Mouse (Mus musculus): ENCODE measurements around the gene Syce1. TPM values are rescaled to one million over a fixed set of nuclear protein-coding genes. Genes with fewer than 3 reads are reported as not detected.

Gene Syce1
- total and polyA plus RNA-seq, 2 experiments from 2014 or later: 0.14 to 0.55 TPM

DNA sequence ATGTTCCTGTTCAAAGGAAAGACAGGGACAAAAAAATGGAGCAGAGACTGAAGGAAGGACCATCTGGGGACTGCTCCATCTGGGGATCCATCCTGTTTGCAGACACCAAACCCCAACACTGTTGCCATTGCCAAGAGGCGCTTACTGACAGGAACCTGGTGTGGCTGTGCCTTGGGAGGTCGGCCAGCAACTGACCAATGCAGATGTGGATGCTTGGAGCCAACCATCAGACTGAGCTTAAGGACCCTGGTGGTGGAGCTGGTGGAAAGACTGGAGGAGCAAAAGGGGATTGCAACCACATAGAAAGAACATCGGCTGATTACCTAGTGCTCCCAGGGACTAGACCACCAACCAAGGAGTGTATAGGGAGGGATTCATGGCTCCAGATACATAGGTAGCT lies 40.2 kb downstream of the Syce1 start:
- H3K9me3 ChIP-seq (ENCODE audit: low read length): no peaks in the 10 kb centered on the region
- TF ChIP-seq CTCF (IDR thresholded peaks at IDR 0.05): no peak
- ATAC-seq (ENCODE audit: low FRiP score) (no peak), DNase-seq (ENCODE audit: low spot score) (no peak)
- no peak overlapping the region for H3K4me2 ChIP-seq (ENCODE audit: low read depth, low read length, poor library complexity, severe bottlenecking)
- H3K27me3 ChIP-seq (ENCODE audit: insufficient read depth, low read length): no peaks in the 10 kb centered on the region
- no peak overlapping the region for H3K27ac ChIP-seq (ENCODE audit: low read depth, low read length)
- H3K4me3 ChIP-seq (ENCODE audit: low read depth, low read length): no peak overlapping the region
- 83% methylated on average over 3 of the region's 3 CpGs for WGBS
- no peaks in the 10 kb centered on the region for H3K4me1 ChIP-seq (ENCODE audit: insufficient read depth, low read length)
- no peaks in the 10 kb centered on the region for H3K36me3 ChIP-seq (ENCODE audit: insufficient read depth, low read length)
- H3K9ac ChIP-seq (replicated peaks; ENCODE audit: low read length, poor library complexity, severe bottlenecking): no peak overlapping the region

DNA sequence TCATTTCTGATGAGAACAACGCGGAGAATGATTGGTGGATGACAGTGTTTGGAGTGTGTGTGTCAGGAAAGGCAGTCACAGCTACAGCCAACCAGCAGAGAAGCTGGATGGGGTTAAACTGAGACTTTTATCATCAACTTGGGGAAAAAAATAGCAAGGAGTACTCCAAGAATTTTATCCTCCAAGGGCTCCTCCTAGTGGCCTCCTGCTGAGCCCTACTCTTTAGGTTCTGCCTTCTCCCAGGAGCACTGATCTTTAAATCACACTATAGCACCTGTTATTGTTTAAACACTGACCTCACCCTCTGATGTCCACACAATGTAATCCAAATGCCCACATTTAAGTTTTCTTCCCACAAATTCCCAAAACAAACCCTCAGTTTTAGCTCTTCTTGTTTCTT lies 54.5 kb downstream of the Syce1 start:
- ATAC-seq (ENCODE audit: low FRiP score) (no peak), DNase-seq (ENCODE audit: low spot score) (no peak)
- 71% methylated on average over 2 of the region's 2 CpGs for WGBS
- Histone ChIP-seq H3K27ac (ENCODE audit: low read depth, low read length) (no peak overlapping the region), H3K36me3 (ENCODE audit: insufficient read depth, low read length) (no peaks in the 10 kb centered on the region), H3K9ac (replicated peaks; ENCODE audit: low read length, poor library complexity, severe bottlenecking) (no peak overlapping the region), H3K4me1 (ENCODE audit: insufficient read depth, low read length) (no peaks in the 10 kb centered on the region), H3K4me3 (ENCODE audit: low read depth, low read length) (no peak overlapping the region), H3K9me3 (ENCODE audit: low read length) (no peaks in the 10 kb centered on the region), H3K4me2 (ENCODE audit: low read depth, low read length, poor library complexity, severe bottlenecking) (no peak overlapping the region), H3K27me3 (ENCODE audit: insufficient read depth, low read length) (no peaks in the 10 kb centered on the region)
- no peak; the same call in 1 of the 2 replicates for TF ChIP-seq CTCF (IDR thresholded peaks at IDR 0.05)

Other genes starting within 250 kb of the Syce1 start
- not detected in 2 replicates for gene Olfr538, start 220.0 kb downstream of the Syce1 start, total RNA-seq (2014; rRNA removed)
- gene Olfr538, start 220.0 kb downstream of the Syce1 start, polyA plus RNA-seq (2015; fragmentation: Nextera tagmentation; extraction: Ambion mirVana): not detected in 2 replicates
- gene Olfr46, start 186.6 kb downstream of the Syce1 start, total RNA-seq (2014; rRNA removed): not detected in 2 replicates
- not detected in 2 replicates for gene Olfr46, start 186.6 kb downstream of the Syce1 start, polyA plus RNA-seq (2015; fragmentation: Nextera tagmentation; extraction: Ambion mirVana)
- gene Olfr61, start 158.9 kb downstream of the Syce1 start, total RNA-seq (2014; rRNA removed): not detected in 2 replicates
- gene Olfr61, start 158.9 kb downstream of the Syce1 start, polyA plus RNA-seq (2015; fragmentation: Nextera tagmentation; extraction: Ambion mirVana): not detected in 2 replicates
- gene Olfr53, start 141.4 kb downstream of the Syce1 start, total RNA-seq (2014; rRNA removed): not detected in 2 replicates
- gene Olfr53, start 141.4 kb downstream of the Syce1 start, polyA plus RNA-seq (2015; fragmentation: Nextera tagmentation; extraction: Ambion mirVana): not detected in 2 replicates
- gene Olfr539, start 127.9 kb downstream of the Syce1 start, total RNA-seq (2014; rRNA removed): 0.05 TPM in 1 of 2 replicates, not detected in the other
- 0.04 TPM in 1 of 2 replicates, not detected in the other for gene Olfr539, start 127.9 kb downstream of the Syce1 start, polyA plus RNA-seq (2015; fragmentation: Nextera tagmentation; extraction: Ambion mirVana)
- gene Olfr45, start 105.9 kb downstream of the Syce1 start, total RNA-seq (2014; rRNA removed): not detected in 2 replicates
- not detected in 2 replicates for gene Olfr45, start 105.9 kb downstream of the Syce1 start, polyA plus RNA-seq (2015; fragmentation: Nextera tagmentation; extraction: Ambion mirVana)
- not detected in 2 replicates for gene Olfr541, start 90.6 kb downstream of the Syce1 start, total RNA-seq (2014; rRNA removed)
- not detected in 2 replicates for gene Olfr541, start 90.6 kb downstream of the Syce1 start, polyA plus RNA-seq (2015; fragmentation: Nextera tagmentation; extraction: Ambion mirVana)
- not detected in 2 replicates for gene Cyp2e1, start 24.1 kb downstream of the Syce1 start, total RNA-seq (2014; rRNA removed)
- not detected in 2 replicates for gene Cyp2e1, start 24.1 kb downstream of the Syce1 start, polyA plus RNA-seq (2015; fragmentation: Nextera tagmentation; extraction: Ambion mirVana)
- gene Zfp941, start 34.3 kb upstream of the Syce1 start, total RNA-seq (2014; rRNA removed): 30.0 and 37.6 TPM in 2 replicates
- 26.1 and 30.9 TPM in 2 replicates for gene Zfp941, start 34.3 kb upstream of the Syce1 start, polyA plus RNA-seq (2015; fragmentation: Nextera tagmentation; extraction: Ambion mirVana)
- gene Urah, start 47.2 kb upstream of the Syce1 start, total RNA-seq (2014; rRNA removed): 0.71 TPM in 1 of 2 replicates, not detected in the other
- gene Urah, start 47.2 kb upstream of the Syce1 start, polyA plus RNA-seq (2015; fragmentation: Nextera tagmentation; extraction: Ambion mirVana): 0.23 and 0.26 TPM in 2 replicates
- not detected in 2 replicates for gene Scgb1c1, start 57.7 kb upstream of the Syce1 start, total RNA-seq (2014; rRNA removed)
- gene Scgb1c1, start 57.7 kb upstream of the Syce1 start, polyA plus RNA-seq (2015; fragmentation: Nextera tagmentation; extraction: Ambion mirVana): not detected in 2 replicates
- gene Odf3, start 60.0 kb upstream of the Syce1 start, total RNA-seq (2014; rRNA removed): not detected in 2 replicates
- gene Odf3, start 60.0 kb upstream of the Syce1 start, polyA plus RNA-seq (2015; fragmentation: Nextera tagmentation; extraction: Ambion mirVana): 0.17 and 0.22 TPM in 2 replicates
- 0.27 and 2.5 TPM in 2 replicates for gene Gm45785, start 68.5 kb upstream of the Syce1 start, total RNA-seq (2014; rRNA removed)
- gene Gm45785, start 68.5 kb upstream of the Syce1 start, polyA plus RNA-seq (2015; fragmentation: Nextera tagmentation; extraction: Ambion mirVana): 0.20 TPM in 1 of 2 replicates, not detected in the other
- 81.2 and 127 TPM in 2 replicates for gene Ric8a, start 69.1 kb upstream of the Syce1 start, total RNA-seq (2014; rRNA removed)
- gene Ric8a, start 69.1 kb upstream of the Syce1 start, polyA plus RNA-seq (2015; fragmentation: Nextera tagmentation; extraction: Ambion mirVana): 91.8 and 98.1 TPM in 2 replicates
- 19.1 and 26.0 TPM in 2 replicates for gene Bet1l, start 69.7 kb upstream of the Syce1 start, total RNA-seq (2014; rRNA removed)
- gene Bet1l, start 69.7 kb upstream of the Syce1 start, polyA plus RNA-seq (2015; fragmentation: Nextera tagmentation; extraction: Ambion mirVana): 49.9 and 53.9 TPM in 2 replicates
- 107 and 136 TPM in 2 replicates for gene Psmd13, start 94.1 kb upstream of the Syce1 start, total RNA-seq (2014; rRNA removed)
- 245 and 265 TPM in 2 replicates for gene Psmd13, start 94.1 kb upstream of the Syce1 start, polyA plus RNA-seq (2015; fragmentation: Nextera tagmentation; extraction: Ambion mirVana)
- 55.5 and 66.3 TPM in 2 replicates for gene Sirt3, start 94.5 kb upstream of the Syce1 start, total RNA-seq (2014; rRNA removed)
- gene Sirt3, start 94.5 kb upstream of the Syce1 start, polyA plus RNA-seq (2015; fragmentation: Nextera tagmentation; extraction: Ambion mirVana): 60.9 and 72.3 TPM in 2 replicates
- gene Cox8b, start 112.6 kb upstream of the Syce1 start, total RNA-seq (2014; rRNA removed): not detected in 2 replicates
- not detected in 2 replicates for gene Cox8b, start 112.6 kb upstream of the Syce1 start, polyA plus RNA-seq (2015; fragmentation: Nextera tagmentation; extraction: Ambion mirVana)
- 0.24 and 0.82 TPM in 2 replicates for gene Nlrp6, start 133.1 kb upstream of the Syce1 start, total RNA-seq (2014; rRNA removed)
- 0.90 and 0.99 TPM in 2 replicates for gene Nlrp6, start 133.1 kb upstream of the Syce1 start, polyA plus RNA-seq (2015; fragmentation: Nextera tagmentation; extraction: Ambion mirVana)
- gene Pgghg, start 153.5 kb upstream of the Syce1 start, total RNA-seq (2014; rRNA removed): 7.8 and 10.5 TPM in 2 replicates
- gene Pgghg, start 153.5 kb upstream of the Syce1 start, polyA plus RNA-seq (2015; fragmentation: Nextera tagmentation; extraction: Ambion mirVana): 4.3 and 4.4 TPM in 2 replicates
- 0.99 TPM in 1 of 2 replicates, not detected in the other for gene Ifitm5, start 162.4 kb upstream of the Syce1 start, total RNA-seq (2014; rRNA removed)
- 0.63 TPM in 1 of 2 replicates, not detected in the other for gene Ifitm5, start 162.4 kb upstream of the Syce1 start, polyA plus RNA-seq (2015; fragmentation: Nextera tagmentation; extraction: Ambion mirVana)
- gene Gm45717, start 168.1 kb upstream of the Syce1 start, total RNA-seq (2014; rRNA removed): not detected in 2 replicates
- gene Gm45717, start 168.1 kb upstream of the Syce1 start, polyA plus RNA-seq (2015; fragmentation: Nextera tagmentation; extraction: Ambion mirVana): 0.81 TPM in 1 of 2 replicates, not detected in the other
- gene Ifitm2, start 168.1 kb upstream of the Syce1 start, total RNA-seq (2014; rRNA removed): 66.6 and 79.1 TPM in 2 replicates
- 200 and 218 TPM in 2 replicates for gene Ifitm2, start 168.1 kb upstream of the Syce1 start, polyA plus RNA-seq (2015; fragmentation: Nextera tagmentation; extraction: Ambion mirVana)
- 9.7 and 16.3 TPM in 2 replicates for gene Ifitm1, start 179.4 kb upstream of the Syce1 start, total RNA-seq (2014; rRNA removed)
- gene Ifitm1, start 179.4 kb upstream of the Syce1 start, polyA plus RNA-seq (2015; fragmentation: Nextera tagmentation; extraction: Ambion mirVana): 14.6 and 21.2 TPM in 2 replicates
- gene Ifitm3, start 222.9 kb upstream of the Syce1 start, total RNA-seq (2014; rRNA removed): 22.5 and 39.3 TPM in 2 replicates
- 67.8 and 80.5 TPM in 2 replicates for gene Ifitm3, start 222.9 kb upstream of the Syce1 start, polyA plus RNA-seq (2015; fragmentation: Nextera tagmentation; extraction: Ambion mirVana)
- 0.99 and 1.1 TPM in 2 replicates for gene Ifitm6, start 230.1 kb upstream of the Syce1 start, total RNA-seq (2014; rRNA removed)
- gene Ifitm6, start 230.1 kb upstream of the Syce1 start, polyA plus RNA-seq (2015; fragmentation: Nextera tagmentation; extraction: Ambion mirVana): 0.81 and 0.83 TPM in 2 replicates
- not detected in 2 replicates for gene Gm17387, start 241.3 kb upstream of the Syce1 start, total RNA-seq (2014; rRNA removed)
- gene Gm17387, start 241.3 kb upstream of the Syce1 start, polyA plus RNA-seq (2015; fragmentation: Nextera tagmentation; extraction: Ambion mirVana): not detected in 2 replicates

Measured in midbrain, postnatal 0 days (tissue).